Mouse (Mus musculus) heart, postnatal 0 days (tissue): ENCODE data around the gene Tenm3. TPM values are rescaled to one million over a fixed set of nuclear protein-coding genes. Genes with fewer than 3 reads are reported as not detected.

ENCODE experiments used
- ATAC-seq: fragments of 200-750 bp; cut with Nextera tagmentation; 2 replicates; pipeline ENCODE4 v1.8.0; 2017; ENCODE audit warnings: low read depth, moderate number of reproducible peaks, moderate library complexity; ENCODE audit not compliant: insufficient read depth
- DNase-seq: peaks from one replicate; pipeline ENCODE4 v3.0.0-alpha.2; 2016; ENCODE audit warnings: low spot score
- H3K27ac ChIP-seq: fragments of 300-500 bp; sonication (generic); 2 replicates; pipeline ENCODE4 v1.5.1; 2014; ENCODE audit warnings: low read depth, mild to moderate bottlenecking
- H3K27me3 ChIP-seq: fragments of 300-500 bp; sonication (generic); 2 replicates; pipeline ENCODE4 v1.6.1; 2014; ENCODE audit warnings: low read length, mixed read lengths; ENCODE audit not compliant: control insufficient read depth, insufficient read depth
- H3K36me3 ChIP-seq: fragments of 300-500 bp; sonication (generic); replicated peaks from 2 replicates; pipeline ENCODE4 v1.6.1; 2014; ENCODE audit warnings: low read length, mixed read lengths; ENCODE audit not compliant: control insufficient read depth, insufficient read depth
- H3K4me1 ChIP-seq: fragments of 300-500 bp; sonication (generic); 2 replicates; pipeline ENCODE4 v1.6.1; 2014; ENCODE audit warnings: antibody characterized with exemption; ENCODE audit not compliant: control insufficient read depth, insufficient read depth
- H3K4me2 ChIP-seq: fragments of 300-500 bp; sonication (generic); 2 replicates; pipeline ENCODE4 v1.6.1; 2014; ENCODE audit warnings: low read depth, mild to moderate bottlenecking, low read length, moderate library complexity
- H3K4me3 ChIP-seq: fragments of 300-500 bp; sonication (generic); 2 replicates; pipeline ENCODE4 v1.5.1; 2014; ENCODE audit warnings: low read depth, low read length
- H3K9ac ChIP-seq: fragments of 300-500 bp; sonication (generic); replicated peaks from 2 replicates; pipeline ENCODE4 v1.6.1; 2014; ENCODE audit warnings: low read depth, low read length, mixed read lengths
- H3K9me3 ChIP-seq: fragments of 300-500 bp; sonication (generic); replicated peaks from 2 replicates; pipeline ENCODE4 v1.6.1; 2016; ENCODE audit warnings: low read length; ENCODE audit not compliant: control insufficient read depth
- CTCF ChIP-seq: IDR thresholded peaks from 2 replicates; pipeline ENCODE4 v1.5.1; 2016; ENCODE audit warnings: antibody characterized with exemption, control low read depth, low read depth
- EP300 ChIP-seq: IDR thresholded peaks from 2 replicates; pipeline ENCODE4 v1.6.1; 2016; ENCODE audit warnings: antibody characterized with exemption, low read depth
- WGBS: fragments of 180-500 bp; shearing (Covaris S2); extraction: QIAGEN DNeasy Blood & Tissue Kit; methylation state at CpG from one replicate; pipeline ENCODE4 v1.1.7; 2014; 5-methylcytosine and 5-hydroxymethylcytosine counted together
- polyA plus RNA-seq: library from polyadenylated mRNA; unstranded; fragments of >200 nt; fragmentation: Nextera tagmentation; extraction: Ambion mirVana; gene quantifications from 2 replicates; pipeline ENCODE4 v1.2.1, GENCODE M21; 2015
- total RNA-seq: library from RNA; depleted of rRNA; stranded (reverse); fragments of >200 nt; gene quantifications from 2 replicates; pipeline ENCODE4 v1.2.3, GENCODE M21; 2014; ENCODE audit warnings: low replicate concordance

Tenm3 gene
- total and polyA plus RNA-seq, 2 experiments from 2014 or later, result 1.6 to 17.2 TPM

DNA sequence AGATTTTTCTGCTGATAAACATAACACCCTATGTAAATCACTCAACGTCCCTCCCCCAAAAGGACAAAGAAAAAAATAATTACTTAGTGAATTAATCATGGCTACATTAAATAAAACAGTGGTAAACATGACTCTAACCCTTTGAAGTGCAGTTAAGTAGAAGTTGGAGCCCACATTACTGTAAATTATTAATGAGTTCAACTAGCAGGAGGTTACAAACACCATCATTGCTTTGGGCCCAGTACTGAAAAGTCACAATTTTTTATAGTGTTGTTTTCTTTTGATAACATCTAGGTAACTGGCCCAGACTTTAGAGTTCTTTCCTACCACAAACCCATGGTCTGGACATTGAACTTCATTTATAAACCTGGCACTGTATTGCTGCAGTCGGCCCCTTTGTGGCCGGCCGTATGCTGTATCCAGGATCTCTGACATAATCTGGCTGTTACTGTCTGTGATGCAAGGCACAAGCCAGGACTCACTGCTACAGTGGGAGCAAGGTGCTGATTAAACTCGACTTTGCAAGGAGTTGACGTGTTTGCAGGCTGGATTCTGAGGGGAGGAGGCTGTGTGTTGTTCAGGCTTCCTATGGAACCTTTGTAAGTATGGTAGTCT is 602.7 kb downstream of the Tenm3 start:
- WGBS, result 43% methylated on average over 6 of the region's 6 CpGs
- Histone ChIP-seq H3K4me3 (no peak overlapping the region), H3K36me3 (no peaks in the 10 kb centered on the region), H3K27ac (no peak overlapping the region), H3K9me3 (no peaks in the 10 kb centered on the region), H3K9ac (no peak overlapping the region), H3K27me3 (no peaks in the 10 kb centered on the region), H3K4me2 (no peak overlapping the region), H3K4me1 (no peaks in the 10 kb centered on the region)
- DNase-seq, result no peak
- TF ChIP-seq CTCF (no peak), EP300 (no peak)
- ATAC-seq, result no peak

DNA sequence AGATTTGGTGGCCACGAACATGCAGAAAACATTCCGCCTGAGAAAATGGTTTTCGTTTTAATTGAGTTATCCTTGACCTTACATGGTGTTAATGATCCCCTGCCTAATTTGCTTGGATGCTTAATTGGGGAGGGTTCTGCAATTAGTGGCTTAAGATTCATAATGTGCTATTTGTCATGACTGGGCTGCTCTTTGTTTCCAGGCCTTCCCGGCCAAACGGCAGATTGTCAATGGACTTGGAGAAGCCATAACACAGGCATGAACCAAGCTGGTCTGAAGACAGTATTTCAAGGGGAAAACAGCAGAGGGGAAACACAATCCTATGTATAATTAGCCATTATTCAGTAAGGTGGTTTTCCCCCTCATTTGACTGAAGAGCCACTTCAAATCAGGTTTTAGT is 606.8 kb downstream of the Tenm3 start:
- Histone ChIP-seq H3K4me2 (no peak overlapping the region), H3K9ac (no peak overlapping the region), H3K9me3 (no peaks in the 10 kb centered on the region), H3K27me3 (no peaks in the 10 kb centered on the region), H3K4me3 (no peak overlapping the region), H3K27ac (no peak overlapping the region), H3K4me1 (no peaks in the 10 kb centered on the region), H3K36me3 (no peaks in the 10 kb centered on the region)
- ATAC-seq, result no peak
- TF ChIP-seq CTCF, result no peak
- TF ChIP-seq EP300, result no peak
- WGBS, result 92% methylated on average over 5 of the region's 5 CpGs
- no peak for DNase-seq

- ATAC-seq, result no peak
- Histone ChIP-seq H3K4me3 (no peak overlapping the region), H3K9me3 (no peaks in the 10 kb centered on the region), H3K27me3 (no peaks in the 10 kb centered on the region), H3K9ac (no peak overlapping the region), H3K36me3 (no peaks in the 10 kb centered on the region; the same call in 1 of the 2 replicates), H3K4me1 (no peaks in the 10 kb centered on the region), H3K4me2 (no peak overlapping the region), H3K27ac (no peak overlapping the region)
- no peak for DNase-seq
- TF ChIP-seq CTCF (no peak), EP300 (no peak)
- WGBS, result 56% methylated on average over 7 of the region's 7 CpGs
These were observed 610.8 kb downstream of the Tenm3 start for GRCm38 (mm10) chr8:48232927-48233326.

- no peak for TF ChIP-seq EP300
- Histone ChIP-seq H3K9ac (no peak overlapping the region), H3K9me3 (no peaks in the 10 kb centered on the region), H3K27ac (no peak overlapping the region), H3K36me3 (no peaks in the 10 kb centered on the region; the same call in 1 of the 2 replicates), H3K4me1 (no peaks in the 10 kb centered on the region), H3K4me3 (no peak overlapping the region), H3K4me2 (no peak overlapping the region), H3K27me3 (no peaks in the 10 kb centered on the region)
- 72% methylated on average over 9 of the region's 9 CpGs for WGBS
- ATAC-seq (no peak), DNase-seq (no peak)
These were observed 611.9 kb downstream of the Tenm3 start for GRCm38 (mm10) chr8:48231882-48232281.

- no peaks in the 10 kb centered on the region for H3K4me1 ChIP-seq
- no peak overlapping the region for H3K9ac ChIP-seq
- no peaks in the 10 kb centered on the region for H3K9me3 ChIP-seq
- H3K4me2 ChIP-seq, result no peak overlapping the region
- TF ChIP-seq EP300, result no peak
- TF ChIP-seq CTCF, result no peak
- WGBS, result 91% methylated on average over 9 of the region's 9 CpGs
- H3K27ac ChIP-seq, result no peak overlapping the region
- no peaks in the 10 kb centered on the region for H3K27me3 ChIP-seq
- H3K4me3 ChIP-seq, result no peak overlapping the region
- no peaks in the 10 kb centered on the region; the same call in 1 of the 2 replicates for H3K36me3 ChIP-seq
- ATAC-seq (no peak), DNase-seq (no peak)
These were observed 612.4 kb downstream of the Tenm3 start for GRCm38 (mm10) chr8:48231389-48231788.

DNA sequence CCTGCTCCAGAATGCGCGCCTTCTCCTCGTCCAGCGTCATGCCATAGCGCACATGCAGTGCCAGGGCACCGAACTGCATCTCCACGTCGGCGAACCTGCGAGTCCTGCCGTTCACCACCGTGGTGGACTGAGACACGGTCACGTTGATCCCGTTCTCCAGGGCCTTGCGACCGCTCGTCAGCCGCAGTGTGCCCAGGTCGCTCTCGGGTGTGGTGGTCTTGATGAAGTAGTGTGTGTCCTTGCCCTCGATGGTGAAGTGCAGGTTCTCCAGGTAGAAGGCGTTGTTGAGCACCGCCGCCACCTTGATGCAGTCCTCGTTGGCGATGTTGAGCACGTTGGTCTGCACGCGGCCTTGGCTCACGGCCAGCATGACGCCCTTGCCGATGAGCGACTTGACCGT is 615.1 kb downstream of the Tenm3 start:
- no peaks in the 10 kb centered on the region for H3K27me3 ChIP-seq
- WGBS, result 94% methylated on average over 35 of the region's 35 CpGs
- H3K9me3 ChIP-seq, result no peaks in the 10 kb centered on the region
- no peak overlapping the region for H3K27ac ChIP-seq
- H3K4me2 ChIP-seq, result no peak overlapping the region
- no peak for TF ChIP-seq CTCF
- TF ChIP-seq EP300, result no peak
- DNase-seq, result no peak
- no peaks in the 10 kb centered on the region; the same call in 1 of the 2 replicates for H3K36me3 ChIP-seq
- no peaks in the 10 kb centered on the region for H3K4me1 ChIP-seq
- no peak overlapping the region for H3K9ac ChIP-seq
- H3K4me3 ChIP-seq, result no peak overlapping the region
- no peak for ATAC-seq
